Mouse (Mus musculus) ES-E14 (cell line): ENCODE data around the gene Tnks1bp1. TPM values are rescaled to one million over a fixed set of nuclear protein-coding genes. Genes with fewer than 3 reads are reported as not detected.

Source experiments
- DNase-seq: peaks from one replicate; pipeline ENCODE4 v3.0.0-alpha.2; 2013; ENCODE audit warnings: low read depth, low spot score
- H3K27ac ChIP-seq: 2 replicates; pipeline ENCODE4 v1.5.1; 2012; ENCODE audit warnings: low read depth, mild to moderate bottlenecking, low read length, moderate library complexity, mixed read lengths; ENCODE audit not compliant: poor library complexity, insufficient read depth, severe bottlenecking
- H3K36me3 ChIP-seq: 2 replicates; pipeline ENCODE4 v1.6.1; 2012; ENCODE audit warnings: mild to moderate bottlenecking, low read length, moderate library complexity, mixed read lengths; ENCODE audit not compliant: control insufficient read depth, poor library complexity, insufficient read depth, severe bottlenecking
- H3K4me1 ChIP-seq, 2 experiments: fragments of 150-350 bp in 1 of 2; sonication (generic) in 1 of 2; 2 replicates each; pipeline ENCODE4 v1.6.1; 2012; ENCODE audit warnings: low read length in 2 of 2, mild to moderate bottlenecking in 1 of 2, mixed read lengths in 1 of 2; ENCODE audit not compliant: control insufficient read depth in 2 of 2, insufficient read depth in 2 of 2, poor library complexity in 1 of 2
- H3K4me3 ChIP-seq, 2 experiments: fragments of 150-350 bp in 1 of 2; sonication (generic) in 1 of 2; 2 replicates each; pipeline ENCODE4 v1.5.1; 2012; ENCODE audit warnings: low read length in 2 of 2, low read depth in 1 of 2, mild to moderate bottlenecking in 1 of 2, mixed read lengths in 1 of 2; ENCODE audit not compliant: insufficient read depth in 1 of 2, poor library complexity in 1 of 2, severe bottlenecking in 1 of 2
- H3K9ac ChIP-seq: 2 replicates; pipeline ENCODE4 v1.6.1; 2012; ENCODE audit warnings: low read depth, mild to moderate bottlenecking, low read length, mixed read lengths; ENCODE audit not compliant: poor library complexity, insufficient read depth, severe bottlenecking
- H3K9me3 ChIP-seq: fragments of 150-350 bp; sonication (generic); 2 replicates; pipeline ENCODE4 v1.6.1; 2012; ENCODE audit warnings: low read depth, mild to moderate bottlenecking, low read length; ENCODE audit not compliant: control insufficient read depth, insufficient read depth
- CHD2 ChIP-seq: IDR thresholded peaks from 2 replicates; pipeline ENCODE4 v1.6.1; 2014; ENCODE audit warnings: mild to moderate bottlenecking, low read depth, low read length, inconsistent platforms
- HCFC1 ChIP-seq: IDR thresholded peaks from 2 replicates; pipeline ENCODE4 v1.6.1; 2012; ENCODE audit warnings: low read length, inconsistent platforms, borderline replicate concordance; ENCODE audit not compliant: insufficient read depth
- MAFK ChIP-seq: IDR thresholded peaks from 2 replicates; pipeline ENCODE4 v1.6.1; 2014; ENCODE audit warnings: mild to moderate bottlenecking, low read depth, low read length, inconsistent platforms; ENCODE audit not compliant: insufficient read depth
- ZC3H11A ChIP-seq: IDR thresholded peaks from 2 replicates; pipeline ENCODE4 v1.6.1; 2012; ENCODE audit warnings: low read depth, mild to moderate bottlenecking, inconsistent platforms, low read length, borderline replicate concordance
- ZNF384 ChIP-seq: IDR thresholded peaks from 2 replicates; pipeline ENCODE4 v1.6.1; 2012; ENCODE audit warnings: low read depth, low read length, inconsistent platforms
- in situ Hi-C, 2 experiments: fragments of 600-800 bp; cut with MboI; formaldehyde crosslinking; loops; one replicate each; pipeline ENCODE4 v1.15.1; 2025; ENCODE audit warnings: low sequenced_read_pairs in 2 of 2, inconsistent platforms in 1 of 2; ENCODE audit not compliant: unreplicated experiment in 2 of 2
- total RNA-seq: library from RNA; depleted of rRNA; stranded (reverse); fragments of 300-350 nt; gene quantifications from 2 replicates; pipeline ENCODE4 v1.2.3, GENCODE M21; 2012

Gene Tnks1bp1
- total RNA-seq, 1 experiment, result 36.7 TPM

- Histone ChIP-seq H3K4me1 (peaks cover 5 to 28% of the 10 kb centered on the region in 2 experiments; a peak in 3 of 4 replicates), H3K4me3 (peak overlapping the region; percentile 26 to 50), H3K36me3 (peaks cover 32% of the 10 kb centered on the region), H3K27ac (peak overlapping the region; percentile 17), H3K9me3 (no peaks in the 10 kb centered on the region), H3K9ac (peak overlapping the region; percentile 24)
- in situ Hi-C loops, result no loop called here
- TF ChIP-seq ZC3H11A, result no peak
- no peak for TF ChIP-seq HCFC1
- TF ChIP-seq MAFK, result no peak
- no peak for TF ChIP-seq CHD2
- TF ChIP-seq ZNF384, result no peak
- DNase-seq, result no peak
These were observed 2.3 kb downstream of the Tnks1bp1 start for GRCm38 (mm10) chr2:85050001-85050634.

GRCm38 (mm10) chr2:85050746-85051145, 2.9 kb downstream of the Tnks1bp1 start:
- in situ Hi-C loops, result no loop called here
- H3K27ac ChIP-seq, result peak overlapping the region; percentile 17
- H3K9ac ChIP-seq, result peak overlapping the region; percentile 24
- DNase-seq, result no peak
- TF ChIP-seq ZC3H11A (no peak), CHD2 (no peak), ZNF384 (no peak), MAFK (no peak), HCFC1 (no peak)
- no peaks in the 10 kb centered on the region for H3K9me3 ChIP-seq
- H3K36me3 ChIP-seq, result peaks cover 28% of the 10 kb centered on the region
- H3K4me3 ChIP-seq, result peak overlapping the region; percentile 26 to 50
- H3K4me1 ChIP-seq, result peaks cover 5 to 25% of the 10 kb centered on the region in 2 experiments; a peak in 3 of 4 replicates

- in situ Hi-C loops, result no loop called here
- Histone ChIP-seq H3K4me1 (peaks cover 2 to 19% of the 10 kb centered on the region in 2 experiments; a peak in 3 of 4 replicates), H3K27ac (no peak overlapping the region), H3K9me3 (no peaks in the 10 kb centered on the region), H3K9ac (no peak overlapping the region), H3K36me3 (peaks cover 20% of the 10 kb centered on the region; the same call in 1 of the 2 replicates), H3K4me3 (no peak overlapping the region)
- TF ChIP-seq CHD2 (no peak), ZNF384 (no peak), HCFC1 (no peak), ZC3H11A (no peak), MAFK (no peak)
- no peak for DNase-seq
These were observed 5.5 kb downstream of the Tnks1bp1 start for GRCm38 (mm10) chr2:85053192-85053816.

GRCm38 (mm10) chr2:85056711-85057110, 8.9 kb downstream of the Tnks1bp1 start:
- no peak for DNase-seq
- Histone ChIP-seq H3K4me1 (peaks cover 2 to 20% of the 10 kb centered on the region in 2 experiments; a peak in 2 of 4 replicates), H3K9me3 (no peaks in the 10 kb centered on the region), H3K36me3 (peaks cover 23% of the 10 kb centered on the region; the same call in 1 of the 2 replicates), H3K4me3 (no peak overlapping the region), H3K9ac (no peak overlapping the region), H3K27ac (no peak overlapping the region)
- TF ChIP-seq ZNF384, result no peak
- TF ChIP-seq CHD2, result no peak
- TF ChIP-seq MAFK, result no peak
- no peak for TF ChIP-seq HCFC1
- TF ChIP-seq ZC3H11A, result no peak
- in situ Hi-C loops, result no loop called here

GRCm38 (mm10) chr2:85059677-85060076, 11.9 kb downstream of the Tnks1bp1 start:
- no peak overlapping the region; the same call in 1 of the 2 replicates for H3K27ac ChIP-seq
- in situ Hi-C loops, result no loop called here
- peaks cover 2 to 16% of the 10 kb centered on the region in 2 experiments; a peak in 2 of 4 replicates for H3K4me1 ChIP-seq
- H3K9ac ChIP-seq, result 0 out of 2 replicates have a peak overlapping the region, but pooled peaks have one; percentile 6
- no peak overlapping the region for H3K4me3 ChIP-seq
- no peaks in the 10 kb centered on the region for H3K9me3 ChIP-seq
- TF ChIP-seq ZNF384 (peak; percentile 41; the same call in 1 of the 2 replicates), CHD2 (no peak)
- no peak for DNase-seq
- peaks cover 22% of the 10 kb centered on the region; the same call in 1 of the 2 replicates for H3K36me3 ChIP-seq
